Mouse (Mus musculus) left cerebral cortex, adult 11 months (tissue): ENCODE data around the gene Ikzf3.

Experiments
- DNase-seq: peaks from one replicate; pipeline ENCODE4 v3.0.0; 2022; ENCODE audit warnings: low spot score

Ikzf3 gene

GRCm38 (mm10) chr11:98512881-98513280 lies 33.0 kb downstream of the Ikzf3 start:
- DNase-seq, result no peak

- no peak for DNase-seq
These were observed 35.7 kb downstream of the Ikzf3 start for GRCm38 (mm10) chr11:98510125-98510524.

- DNase-seq, result no peak
These were observed 36.4 kb downstream of the Ikzf3 start for GRCm38 (mm10) chr11:98509434-98509833.

- DNase-seq, result no peak
These were observed 40.9 kb downstream of the Ikzf3 start for GRCm38 (mm10) chr11:98504926-98505325.

- no peak for DNase-seq
These were observed 48.2 kb downstream of the Ikzf3 start for GRCm38 (mm10) chr11:98497388-98498288.

GRCm38 (mm10) chr11:98495176-98495719 lies 50.6 kb downstream of the Ikzf3 start:
- no peak for DNase-seq

GRCm38 (mm10) chr11:98493394-98493793 lies 52.4 kb downstream of the Ikzf3 start:
- DNase-seq, result no peak

GRCm38 (mm10) chr11:98492959-98493358 lies 52.9 kb downstream of the Ikzf3 start:
- DNase-seq, result no peak

- no peak for DNase-seq
These were observed 54.3 kb downstream of the Ikzf3 start for GRCm38 (mm10) chr11:98491571-98491970.

GRCm38 (mm10) chr11:98488540-98489234 lies 57.1 kb downstream of the Ikzf3 start:
- no peak for DNase-seq

GRCm38 (mm10) chr11:98487526-98488040 lies 58.2 kb downstream of the Ikzf3 start:
- no peak for DNase-seq

- no peak for DNase-seq
These were observed 60.1 kb downstream of the Ikzf3 start for GRCm38 (mm10) chr11:98485749-98486148.

GRCm38 (mm10) chr11:98482067-98482466 lies 63.8 kb downstream of the Ikzf3 start:
- no peak for DNase-seq

- DNase-seq, result no peak
These were observed 64.6 kb downstream of the Ikzf3 start for GRCm38 (mm10) chr11:98481231-98481630.

- no peak for DNase-seq
These were observed 65.8 kb downstream of the Ikzf3 start for GRCm38 (mm10) chr11:98479940-98480497.

- no peak for DNase-seq
These were observed 66.5 kb downstream of the Ikzf3 start for GRCm38 (mm10) chr11:98479026-98479939.

- DNase-seq, result no peak
These were observed 68.7 kb downstream of the Ikzf3 start for GRCm38 (mm10) chr11:98477011-98477701.

- no peak for DNase-seq
These were observed 69.4 kb downstream of the Ikzf3 start for GRCm38 (mm10) chr11:98476434-98476807.

GRCm38 (mm10) chr11:98475630-98476433 lies 70.0 kb downstream of the Ikzf3 start:
- DNase-seq, result no peak

GRCm38 (mm10) chr11:98474967-98475366 lies 70.9 kb downstream of the Ikzf3 start:
- no peak for DNase-seq
